Mouse (Mus musculus): Measurements from ENCODE around the gene Mrto4.
A peak's percentile ranks its signal among the peaks of the same experiment; 100 is the strongest.

Mrto4 gene

GRCm38 (mm10) chr4:139340835-139341234, 11.5 kb downstream of the Mrto4 start:
- no peak for DNase-seq (ENCODE audit: low read depth)

DNA sequence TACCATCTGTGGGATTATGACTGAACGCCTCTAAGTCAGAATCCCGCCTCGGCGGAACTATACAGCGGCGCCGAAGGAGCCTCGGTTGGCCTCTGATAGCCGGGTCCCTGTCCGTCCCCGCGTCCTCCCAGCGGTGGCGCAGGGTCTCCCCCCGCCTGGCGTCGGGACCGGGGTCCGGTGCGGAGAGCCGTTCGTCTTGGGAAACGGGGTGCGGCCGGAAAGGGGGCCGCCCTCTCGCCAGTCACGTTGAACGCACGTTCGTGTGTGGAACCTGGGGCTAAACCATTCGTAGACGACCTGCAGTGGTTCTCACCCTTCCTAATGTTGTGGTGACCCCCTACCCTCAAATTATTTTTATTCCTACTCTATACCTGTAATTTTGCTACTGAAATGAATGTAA, 14.2 kb downstream of the Mrto4 start:
- DNase-seq (ENCODE audit: low read depth), result no peak

GRCm38 (mm10) chr4:139336822-139337483, 15.4 kb downstream of the Mrto4 start:
- DNase-seq (ENCODE audit: low read depth), result peak; percentile 74

GRCm38 (mm10) chr4:139335507-139335906, 16.9 kb downstream of the Mrto4 start:
- no peak for DNase-seq (ENCODE audit: low read depth)

DNA sequence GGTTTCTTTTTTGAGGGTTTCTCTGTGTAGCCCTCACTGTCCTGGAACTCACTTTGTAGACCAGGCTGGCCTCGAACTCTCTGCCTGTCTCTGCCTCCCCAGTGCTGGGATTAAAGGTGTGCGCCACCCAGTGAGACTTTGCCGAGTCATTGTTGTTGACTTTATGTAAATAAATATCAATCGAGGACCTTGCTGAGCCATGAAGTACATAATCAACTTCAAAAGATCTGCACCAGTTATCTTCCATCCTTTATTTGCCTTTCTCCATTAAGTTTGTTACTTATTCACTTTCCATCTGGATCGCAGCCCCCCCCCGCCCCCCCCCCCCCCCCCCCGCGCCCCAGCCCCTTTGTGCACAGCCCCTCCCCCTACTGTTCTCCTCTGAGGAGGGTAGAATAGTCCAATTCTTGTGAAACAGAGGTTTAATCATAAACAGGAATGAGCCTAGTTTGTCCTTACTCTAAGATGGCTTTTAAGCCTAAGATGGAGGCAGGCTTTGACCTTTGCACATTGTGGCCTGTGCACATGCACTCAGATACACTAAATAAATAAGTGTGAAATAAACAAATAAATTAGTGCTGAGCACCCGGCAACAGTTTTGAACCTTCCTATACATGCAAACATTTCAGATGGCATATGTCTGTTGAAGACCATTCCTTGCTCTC, 17.6 kb downstream of the Mrto4 start:
- DNase-seq (ENCODE audit: low read depth), result no peak

- DNase-seq (ENCODE audit: low read depth), result peak; percentile 49
These were observed 21.8 kb downstream of the Mrto4 start for GRCm38 (mm10) chr4:139330605-139331004.

DNA sequence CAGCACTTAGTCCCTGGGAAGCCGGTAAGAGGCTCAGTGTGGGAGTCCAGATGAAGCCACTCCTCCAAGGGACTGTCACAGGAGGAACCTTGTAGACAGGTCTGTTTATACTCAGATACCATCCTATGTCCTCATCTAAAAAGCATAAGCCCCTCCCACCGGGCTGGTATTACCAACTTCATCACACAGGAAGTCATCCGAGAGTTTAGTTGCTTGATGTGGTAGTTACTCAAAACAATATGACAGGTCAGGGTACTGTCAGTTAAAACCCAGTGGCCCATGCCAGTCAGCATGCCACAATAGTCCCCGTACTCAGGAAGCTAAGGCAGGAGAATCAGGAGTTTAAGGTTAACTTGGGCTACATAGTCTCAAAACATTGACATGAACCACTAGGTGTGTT, 32.6 kb downstream of the Mrto4 start:
- no peak for DNase-seq (ENCODE audit: low read depth)

- no peak for DNase-seq (ENCODE audit: low read depth)
These were observed 33.9 kb downstream of the Mrto4 start for GRCm38 (mm10) chr4:139318449-139318848.

GRCm38 (mm10) chr4:139312632-139313031, 39.7 kb downstream of the Mrto4 start:
- peak; percentile 25 for DNase-seq (ENCODE audit: low read depth)

GRCm38 (mm10) chr4:139311707-139312106, 40.7 kb downstream of the Mrto4 start:
- peak; percentile 9 for DNase-seq (ENCODE audit: low read depth)

GRCm38 (mm10) chr4:139310899-139311701, 41.3 kb downstream of the Mrto4 start:
- no peak for DNase-seq (ENCODE audit: low read depth)

DNA sequence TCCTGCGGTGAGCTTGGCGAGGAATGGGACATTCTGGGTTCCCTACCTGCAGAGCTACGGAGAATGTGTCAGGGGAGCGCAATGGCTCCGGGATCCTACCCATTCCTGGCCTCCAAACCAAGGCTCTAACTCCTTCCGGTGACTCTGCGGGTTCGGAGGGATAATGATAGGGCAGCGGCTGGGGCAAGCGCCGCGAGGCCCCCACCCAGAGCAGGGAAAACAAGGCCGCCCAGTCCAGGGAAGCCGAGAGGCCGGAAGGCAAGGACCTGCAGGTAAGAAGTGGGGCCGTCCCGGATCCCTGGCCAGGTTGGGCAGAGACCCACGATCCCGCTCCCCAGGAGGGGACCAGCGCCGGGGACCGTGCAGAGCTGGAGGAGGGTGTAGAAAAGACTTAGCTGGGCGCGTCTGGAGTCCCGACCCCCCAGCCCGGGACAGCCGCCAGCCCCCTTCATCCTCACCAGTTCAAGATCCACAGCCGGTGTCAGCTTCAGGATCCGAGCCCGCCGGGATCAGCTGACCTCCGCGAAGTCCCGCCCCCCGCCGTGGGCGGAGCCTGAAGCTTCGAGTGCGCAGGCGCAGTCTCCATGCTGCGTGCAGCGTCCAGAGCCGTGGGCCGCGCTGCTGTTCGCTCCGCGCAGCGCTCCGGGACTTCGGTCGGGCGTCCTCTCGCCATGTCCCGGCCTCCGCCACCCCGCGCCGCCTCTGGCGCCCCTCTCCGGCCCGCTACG, 42.0 kb downstream of the Mrto4 start, which contains the start of the genes Pqlc2 and Akr7a5:
TSS of gene Pqlc2 (minus strand) at position 538 of the 728 bp plus-strand sequence.
TSS of gene Akr7a5 (plus strand) at position 574 of the 728 bp plus-strand sequence.
- peak; percentile 96 for DNase-seq (ENCODE audit: low read depth)

- no peak for DNase-seq (ENCODE audit: low read depth)
These were observed 42.7 kb downstream of the Mrto4 start for GRCm38 (mm10) chr4:139309651-139310050.

DNA sequence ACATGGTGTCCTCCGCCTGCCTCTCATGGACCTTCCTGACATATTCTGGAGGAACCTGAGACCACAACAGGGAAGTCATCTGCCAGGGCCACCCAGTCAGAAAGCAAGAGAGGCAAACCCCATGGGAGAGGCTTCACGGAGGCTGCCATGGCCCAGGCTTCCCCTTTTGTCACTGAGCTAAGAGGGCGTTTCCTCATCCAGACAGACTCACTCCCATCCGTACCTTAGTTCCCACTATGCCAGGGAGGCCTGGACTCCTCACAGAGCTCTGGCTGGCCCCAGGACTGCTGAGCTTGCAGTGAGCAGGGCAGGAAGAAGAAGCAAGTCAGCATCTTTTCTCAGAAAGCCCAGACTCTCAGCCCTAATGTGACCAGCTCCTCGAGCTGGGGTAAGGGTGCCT, 44.5 kb downstream of the Mrto4 start:
- DNase-seq (ENCODE audit: low read depth), result no peak

GRCm38 (mm10) chr4:139305521-139305920, 46.9 kb downstream of the Mrto4 start:
- no peak for DNase-seq (ENCODE audit: low read depth)

- DNase-seq (ENCODE audit: low read depth), result no peak
These were observed 50.1 kb downstream of the Mrto4 start for GRCm38 (mm10) chr4:139302241-139302640.

GRCm38 (mm10) chr4:139301780-139302179, 50.6 kb downstream of the Mrto4 start:
- no peak for DNase-seq (ENCODE audit: low read depth)

GRCm38 (mm10) chr4:139298671-139299366, 53.6 kb downstream of the Mrto4 start:
- DNase-seq (ENCODE audit: low read depth), result no peak

DNA sequence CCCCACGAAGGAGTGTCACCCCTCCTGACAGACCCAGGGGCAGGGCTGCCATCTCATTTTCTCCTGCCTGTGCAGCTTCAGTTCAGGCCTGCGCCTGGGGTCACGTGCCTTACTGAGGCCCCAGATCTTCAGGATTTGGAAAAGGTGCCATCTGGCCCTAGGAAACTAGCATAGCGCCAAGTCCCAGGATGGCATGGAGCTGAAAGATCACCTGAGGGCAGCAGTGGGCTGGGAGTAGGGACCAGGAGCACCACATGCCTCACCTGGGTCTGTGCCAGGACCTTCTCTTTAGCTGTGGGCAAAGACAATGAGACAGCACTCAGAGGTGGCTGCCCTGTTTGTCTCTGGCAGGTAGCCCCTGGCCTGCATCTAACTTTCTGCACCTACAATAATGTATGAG, 54.8 kb downstream of the Mrto4 start:
- DNase-seq (ENCODE audit: low read depth), result no peak

Measured in NIH3T3 (cell line).